ENCODE assay signal across 8 mouse cellular contexts in the genomic region with DNA sequence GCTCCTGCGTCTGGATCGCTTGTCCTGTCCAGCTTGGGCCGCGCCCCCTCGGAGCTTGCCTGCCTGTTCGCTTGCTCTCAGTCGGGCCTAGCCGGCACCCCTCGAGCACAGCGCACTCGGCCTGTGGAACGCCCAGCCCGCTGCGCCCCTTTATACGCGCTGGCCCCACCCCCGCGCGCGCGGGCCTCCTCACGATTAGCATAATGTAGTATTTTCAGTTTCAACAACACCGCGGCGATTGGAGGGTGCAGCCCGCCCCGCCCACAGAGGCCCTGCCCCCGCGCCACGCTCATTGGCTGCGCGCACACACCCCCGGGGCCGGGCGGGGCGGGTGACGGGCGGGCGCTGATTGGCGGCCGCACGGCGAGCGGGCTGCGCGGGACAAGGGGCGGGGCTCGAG. TPM values are rescaled to one million over a fixed set of nuclear protein-coding genes. Genes with fewer than 3 reads are reported as not detected.
A peak's percentile ranks its signal among the peaks of the same experiment; 100 is the strongest.
DNase-seq lines count a peak whose midpoint lies in the region; ATAC-seq and TF ChIP-seq lines count a peak whose summit lies in the region.

A gene (minus strand): TSS at position 177 of the 400 bp plus-strand sequence.

- ATAC-seq in erythroblast, adult 5-6 weeks (replicated peaks; ENCODE audit: low FRiP score, poor library complexity, severe bottlenecking) = peak; percentile 84
- peak; percentile 88 for ATAC-seq in limb, embryonic 13.5 days (ENCODE audit: low FRiP score, low read depth)
- peak; percentile 85 for ATAC-seq in midbrain, embryonic 14.5 days (ENCODE audit: low FRiP score, low TSS enrichment)

- H3K27ac ChIP-seq in limb, embryonic 13.5 days = peak within 1 kb of the TSS; percentile 92
- H3K27ac ChIP-seq in midbrain, embryonic 14.5 days (replicated peaks; ENCODE audit: low read depth, low read length) = peak within 1 kb of the TSS; percentile 72
- no peak within 1 kb of the TSS for H3K27ac ChIP-seq in small intestine, adult 2 months (ENCODE audit: insufficient read depth, low read depth, low read length)

- TF ChIP-seq POLR2A in small intestine, adult 2 months (IDR thresholded peaks at IDR 0.05; ENCODE audit: low read depth, low read length) = peak; percentile 60; the same call in 1 of the 2 replicates

- peak within 1 kb of the TSS; percentile 66 for H3K4me2 ChIP-seq in limb, embryonic 13.5 days (replicated peaks)
- peak within 1 kb of the TSS; percentile 53 for H3K4me2 ChIP-seq in midbrain, embryonic 14.5 days (ENCODE audit: low read length)

- WGBS in limb, embryonic 13.5 days = 31% methylated on average over 46 of the region's 48 CpGs
- 23% methylated on average over 48 of the region's 48 CpGs for WGBS in midbrain, embryonic 14.5 days
- 43% methylated on average over 48 of the region's 48 CpGs for WGBS in small intestine, adult 2 months

- H3K9ac ChIP-seq in limb, embryonic 13.5 days = peak within 1 kb of the TSS; percentile 89
- peak within 1 kb of the TSS; percentile 67 for H3K9ac ChIP-seq in midbrain, embryonic 14.5 days (replicated peaks; ENCODE audit: low read length)

- DNase-seq in adrenal gland, postnatal 14 days = peak; percentile 93
- DNase-seq in heart, adult 9 months (ENCODE audit: low spot score in 2 of 2) = peak; percentile 93
- peak; percentile 89 for DNase-seq in kidney, adult 9 months
- peak; percentile 94 for DNase-seq in midbrain, embryonic 14.5 days
- DNase-seq in adipocyte (ENCODE audit: low spot score) = no peak

- no peak for TF ChIP-seq CTCF in small intestine, adult 2 months (IDR thresholded peaks at IDR 0.05; ENCODE audit: extremely low read depth, insufficient read length, insufficient replicate concordance, low read depth, low read length)

- peak within 1 kb of the TSS; percentile 68 for H3K4me3 ChIP-seq in limb, embryonic 13.5 days
- peak within 1 kb of the TSS; percentile 55 for H3K4me3 ChIP-seq in midbrain, embryonic 14.5 days (replicated peaks; ENCODE audit: low read depth, low read length)
- H3K4me3 ChIP-seq in small intestine, adult 2 months (ENCODE audit: low read depth, low read length) = peak within 1 kb of the TSS; percentile 64

- peaks cover 44% of the 10 kb centered on the region for H3K4me1 ChIP-seq in limb, embryonic 13.5 days
- peaks cover 7% of the 10 kb centered on the region; the same call in 1 of the 2 replicates for H3K4me1 ChIP-seq in midbrain, embryonic 14.5 days (ENCODE audit: control insufficient read depth, insufficient read depth, low read length)
- H3K4me1 ChIP-seq in small intestine, adult 2 months (ENCODE audit: control insufficient read depth, insufficient read depth, insufficient read length, low read length) = peaks cover 13% of the 10 kb centered on the region

- H3K9me3 ChIP-seq in limb, embryonic 13.5 days = peaks cover 28% of the 10 kb centered on the region
- H3K9me3 ChIP-seq in midbrain, embryonic 14.5 days (ENCODE audit: control insufficient read depth, low read length) = no peaks in the 10 kb centered on the region

- peaks cover 2% of the 10 kb centered on the region; the same call in 1 of the 2 replicates for H3K27me3 ChIP-seq in limb, embryonic 13.5 days
- peaks cover 7% of the 10 kb centered on the region; the same call in 1 of the 2 replicates for H3K27me3 ChIP-seq in midbrain, embryonic 14.5 days (ENCODE audit: control insufficient read depth, insufficient read depth, low read length)
- peaks cover 22% of the 10 kb centered on the region for H3K27me3 ChIP-seq in small intestine, adult 2 months (ENCODE audit: control insufficient read depth, insufficient read depth, low read length)

- H3K36me3 ChIP-seq in limb, embryonic 13.5 days = peaks cover 19% of the 10 kb centered on the region
- no peaks in the 10 kb centered on the region for H3K36me3 ChIP-seq in midbrain, embryonic 14.5 days (ENCODE audit: control insufficient read depth, insufficient read depth, low read length)
- no peaks in the 10 kb centered on the region for H3K36me3 ChIP-seq in small intestine, adult 2 months (ENCODE audit: control insufficient read depth, insufficient read depth, low read length)

RNA-seq across cellular contexts. Expression of the gene that starts here (rescaled TPM):
- total RNA-seq in adrenal gland, postnatal 14 days (2021) = 321 and 419 TPM in 2 replicates
- not detected in 2 replicates for total RNA-seq in erythroblast, adult 5-6 weeks (2015; ENCODE audit: low replicate concordance)
- total RNA-seq in erythroblast, adult 5-6 weeks (2017; ENCODE audit: low replicate concordance) = 0.09 TPM in 1 of 2 replicates, not detected in the other
- 1,335 and 1,388 TPM in 2 replicates for polyA plus RNA-seq in limb, embryonic 13.5 days (2015; fragmentation: Nextera tagmentation; extraction: Ambion mirVana)
- 271 and 417 TPM in 2 replicates for polyA plus RNA-seq in midbrain, embryonic 14.5 days (2014; fragmentation: Nextera tagmentation; extraction: Ambion mirVana)
- polyA plus RNA-seq in small intestine, adult 2 months (2012; rRNA removed) = 8.7 and 9.6 TPM in 2 replicates

Comparison
In these comparisons a context has a peak if more than half of its experiments do, and no peak if none do; other contexts are left out.
1. RNA of the gene that starts here (total RNA-seq): 321 to 419 TPM in adrenal gland, postnatal 14 days; 0.09 TPM in erythroblast, adult 5-6 weeks; every median in the first group is over 100 times any median in the second.
2. RNA of the gene that starts here (polyA plus RNA-seq): 1,335 to 1,388 TPM in limb, embryonic 13.5 days and 271 to 417 TPM in midbrain, embryonic 14.5 days; 8.7 to 9.6 TPM in small intestine, adult 2 months; every median in the first group is over 10 times any median in the second.
3. Peak in ATAC-seq in erythroblast, adult 5-6 weeks; RNA of the gene not detected or under 1 TPM.
4. Peak in every context shown above with its lines, with median percentiles within 50 percentile points of each other: ATAC-seq and H3K4me3 ChIP-seq.